Mouse (Mus musculus) heart, postnatal 0 days (tissue): ENCODE measurements at regions not wholly inside any gene's neighbourhood (a gene's known extent, or its start where the extent isn't known, plus 50 kb on each side); places are given as distances from the start of the nearest gene placed in this dataset.

Experiments used
- CTCF ChIP-seq: IDR thresholded peaks from 2 replicates; pipeline ENCODE4 v1.5.1; 2016; ENCODE audit warnings: antibody characterized with exemption, control low read depth, low read depth
- EP300 ChIP-seq: IDR thresholded peaks from 2 replicates; pipeline ENCODE4 v1.6.1; 2016; ENCODE audit warnings: antibody characterized with exemption, low read depth

DNA sequence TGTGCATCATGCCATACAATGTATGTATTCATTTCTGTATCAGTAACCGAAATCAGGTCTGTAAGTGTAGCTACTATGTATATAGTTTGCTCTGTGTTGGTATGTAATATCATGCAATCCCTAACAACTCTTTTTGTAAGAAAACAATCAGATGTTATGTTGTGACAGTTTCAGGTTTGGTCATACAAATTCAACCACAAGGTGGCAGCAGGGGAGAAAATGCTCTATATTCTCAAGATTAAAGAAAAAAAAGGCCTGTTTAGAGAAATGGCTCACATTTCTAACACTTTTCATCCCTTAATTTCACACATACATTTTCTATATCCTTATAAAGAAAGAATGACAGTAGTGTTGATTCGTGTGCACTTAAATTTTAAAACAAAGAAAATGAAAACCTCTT, 477.7 kb upstream of the Impg1 start:
- TF ChIP-seq CTCF (peak; percentile 45), EP300 (no peak)
